Mouse (Mus musculus) lung, adult 2 months (tissue): ENCODE results near the gene Tbcel.

ENCODE experiments used
- CTCF ChIP-seq: fragments of 200-500 bp; IDR thresholded peaks from 2 replicates; pipeline ENCODE4 v1.5.1; 2011; ENCODE audit warnings: mild to moderate bottlenecking, low read length, control low read depth; ENCODE audit not compliant: insufficient read depth
- POLR2A ChIP-seq: fragments of 200-500 bp; IDR thresholded peaks from 2 replicates; pipeline ENCODE4 v1.6.1; 2011; ENCODE audit warnings: low read depth, mild to moderate bottlenecking, control low read depth, low read length, borderline replicate concordance; ENCODE audit errors: extremely low read depth

- TF ChIP-seq CTCF (no peak), POLR2A (no peak)
Observed at GRCm38 (mm10) chr9:42482944-42483343, 24.7 kb downstream of the Tbcel start.
